Mouse (Mus musculus): ENCODE measurements around the gene Gm10663.

The Gm10663 gene

GRCm38 (mm10) chr8:65088120-65088519, 13.3 kb downstream of the Gm10663 start:
- DNase-seq, result no peak

- DNase-seq, result no peak
Observed at GRCm38 (mm10) chr8:65089781-65090180, 14.9 kb downstream of the Gm10663 start.

GRCm38 (mm10) chr8:65097760-65098415, 23.1 kb downstream of the Gm10663 start:
- no peak for DNase-seq

GRCm38 (mm10) chr8:65099735-65100134, 24.9 kb downstream of the Gm10663 start:
- DNase-seq, result no peak

GRCm38 (mm10) chr8:65103632-65104031, 28.8 kb downstream of the Gm10663 start:
- DNase-seq, result no peak

GRCm38 (mm10) chr8:65104041-65104440, 29.2 kb downstream of the Gm10663 start:
- DNase-seq, result no peak

- no peak for DNase-seq
Observed at GRCm38 (mm10) chr8:65107936-65108718, 33.3 kb downstream of the Gm10663 start.

GRCm38 (mm10) chr8:65108936-65109335, 34.1 kb downstream of the Gm10663 start:
- no peak for DNase-seq

- DNase-seq, result peak; percentile 22
Observed at GRCm38 (mm10) chr8:65110285-65110691, 35.5 kb downstream of the Gm10663 start.

- no peak for DNase-seq
Observed at GRCm38 (mm10) chr8:65112092-65112491, 37.3 kb downstream of the Gm10663 start.

- no peak for DNase-seq
Observed at GRCm38 (mm10) chr8:65126014-65126413, 51.2 kb downstream of the Gm10663 start.

GRCm38 (mm10) chr8:65126454-65126853, 51.6 kb downstream of the Gm10663 start:
- DNase-seq, result no peak

Measured in thymus, postnatal 14 days (tissue).